Mouse (Mus musculus): ENCODE measurements at regions not wholly inside any gene's neighbourhood (a gene's known extent, or its start where the extent isn't known, plus 50 kb on each side); places are given as distances from the start of the nearest gene placed in this dataset.

- no peaks in the 10 kb centered on the region for H3K36me3 ChIP-seq (ENCODE audit: control insufficient read depth, insufficient read depth, low read length)
- H3K4me2 ChIP-seq (ENCODE audit: low read depth, severe bottlenecking) = no peak overlapping the region
- no peak overlapping the region for H3K27ac ChIP-seq (replicated peaks; ENCODE audit: low read depth, low read length)
- H3K4me1 ChIP-seq (ENCODE audit: control insufficient read depth, insufficient read depth, low read length) = no peaks in the 10 kb centered on the region
- H3K9ac ChIP-seq (ENCODE audit: low read length) = no peak overlapping the region
- H3K9me3 ChIP-seq (ENCODE audit: control insufficient read depth, low read length) = no peaks in the 10 kb centered on the region
- no peaks in the 10 kb centered on the region for H3K27me3 ChIP-seq (ENCODE audit: control insufficient read depth, insufficient read depth, low read length)
- ATAC-seq (ENCODE audit: insufficient number of reproducible peaks, low FRiP score, low TSS enrichment, low read depth) = no peak
- DNase-seq (ENCODE audit: low spot score) = no peak
- H3K4me3 ChIP-seq (ENCODE audit: low read depth, low read length) = no peak overlapping the region
Observed at GRCm38 (mm10) chr12:26128851-26129250, 286.2 kb downstream of the Rnf144a start.

DNA sequence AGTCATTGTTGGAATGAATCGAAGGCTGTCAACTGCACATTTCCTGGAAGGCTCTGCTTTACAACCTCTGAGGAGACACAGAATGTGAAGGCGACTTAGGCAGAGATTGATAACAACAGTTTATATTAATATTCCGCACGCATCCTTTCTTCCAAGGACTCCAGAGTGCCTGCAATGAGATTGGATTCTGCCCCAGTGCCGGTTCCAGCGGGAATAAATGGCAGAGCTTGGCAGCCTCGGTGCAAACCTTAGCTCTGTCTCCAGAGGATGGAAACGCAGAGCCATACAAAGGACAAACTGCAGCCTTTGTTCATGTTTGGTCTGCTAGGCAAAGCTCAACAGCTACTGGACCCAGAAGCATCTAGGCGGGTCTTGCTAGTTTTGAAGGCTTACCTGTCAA is 288.8 kb downstream of the Rnf144a start:
- Histone ChIP-seq H3K36me3 (ENCODE audit: control insufficient read depth, insufficient read depth, low read length) (no peaks in the 10 kb centered on the region), H3K4me3 (ENCODE audit: low read depth, low read length) (no peak overlapping the region), H3K27ac (replicated peaks; ENCODE audit: low read depth, low read length) (no peak overlapping the region), H3K4me1 (ENCODE audit: control insufficient read depth, insufficient read depth, low read length) (no peaks in the 10 kb centered on the region), H3K27me3 (ENCODE audit: control insufficient read depth, insufficient read depth, low read length) (no peaks in the 10 kb centered on the region), H3K4me2 (ENCODE audit: low read depth, severe bottlenecking) (no peak overlapping the region), H3K9ac (ENCODE audit: low read length) (no peak overlapping the region), H3K9me3 (ENCODE audit: control insufficient read depth, low read length) (no peaks in the 10 kb centered on the region)
- DNase-seq (ENCODE audit: low spot score) (no peak), ATAC-seq (ENCODE audit: insufficient number of reproducible peaks, low FRiP score, low TSS enrichment, low read depth) (no peak)
- WGBS = 93% methylated on average over 9 of the region's 9 CpGs

GRCm38 (mm10) chr12:26124211-26124610 is 290.8 kb downstream of the Rnf144a start:
- Histone ChIP-seq H3K9ac (ENCODE audit: low read length) (no peak overlapping the region), H3K27ac (replicated peaks; ENCODE audit: low read depth, low read length) (no peak overlapping the region), H3K4me1 (ENCODE audit: control insufficient read depth, insufficient read depth, low read length) (no peaks in the 10 kb centered on the region), H3K9me3 (ENCODE audit: control insufficient read depth, low read length) (no peaks in the 10 kb centered on the region), H3K36me3 (ENCODE audit: control insufficient read depth, insufficient read depth, low read length) (no peaks in the 10 kb centered on the region), H3K4me2 (ENCODE audit: low read depth, severe bottlenecking) (no peak overlapping the region), H3K27me3 (ENCODE audit: control insufficient read depth, insufficient read depth, low read length) (no peaks in the 10 kb centered on the region), H3K4me3 (ENCODE audit: low read depth, low read length) (no peak overlapping the region)
- ATAC-seq (ENCODE audit: insufficient number of reproducible peaks, low FRiP score, low TSS enrichment, low read depth) (no peak), DNase-seq (ENCODE audit: low spot score) (no peak)
- 87% methylated on average over 2 of the region's 2 CpGs for WGBS

DNA sequence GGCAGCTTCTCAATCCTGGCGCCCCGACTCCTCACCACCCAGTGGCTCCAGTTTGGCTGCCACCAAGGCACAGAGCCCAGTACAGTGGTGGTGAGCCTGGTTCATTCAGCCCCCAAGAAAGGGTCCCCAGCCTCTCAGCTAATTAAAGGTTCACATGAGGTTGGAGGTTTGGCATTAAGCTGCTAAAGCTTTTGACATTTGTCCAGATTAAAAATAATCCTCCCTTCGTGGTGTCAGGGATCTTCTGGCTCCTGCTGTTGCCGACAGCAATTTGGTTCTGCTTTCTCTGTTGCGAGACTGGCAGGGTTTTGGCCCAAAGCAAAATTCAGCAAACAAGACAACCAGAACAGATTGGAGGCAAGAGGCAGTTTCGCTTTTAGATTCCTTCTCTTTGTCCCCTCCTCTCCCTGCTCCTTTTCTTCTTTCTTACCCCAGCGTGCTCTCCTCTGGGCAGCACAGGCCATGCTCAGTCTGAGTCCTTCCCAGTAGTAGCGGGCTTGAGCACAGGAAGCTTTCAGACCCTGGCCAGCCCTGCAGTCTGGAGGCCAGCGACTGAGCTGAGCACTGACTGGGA is 299.6 kb downstream of the Rnf144a start:
- H3K27ac ChIP-seq (replicated peaks; ENCODE audit: low read depth, low read length) = no peak overlapping the region
- ATAC-seq (ENCODE audit: insufficient number of reproducible peaks, low FRiP score, low TSS enrichment, low read depth) = no peak

GRCm38 (mm10) chr12:26112166-26113019 is 302.7 kb downstream of the Rnf144a start:
- H3K9ac ChIP-seq (ENCODE audit: low read length) = no peak overlapping the region
- no peaks in the 10 kb centered on the region for H3K4me1 ChIP-seq (ENCODE audit: control insufficient read depth, insufficient read depth, low read length)
- ATAC-seq (ENCODE audit: insufficient number of reproducible peaks, low FRiP score, low TSS enrichment, low read depth) (no peak), DNase-seq (ENCODE audit: low spot score) (no peak)
- H3K4me3 ChIP-seq (ENCODE audit: low read depth, low read length) = no peak overlapping the region
- no peaks in the 10 kb centered on the region for H3K36me3 ChIP-seq (ENCODE audit: control insufficient read depth, insufficient read depth, low read length)
- no peaks in the 10 kb centered on the region for H3K27me3 ChIP-seq (ENCODE audit: control insufficient read depth, insufficient read depth, low read length)
- 80% methylated on average over 8 of the region's 8 CpGs for WGBS
- H3K27ac ChIP-seq (replicated peaks; ENCODE audit: low read depth, low read length) = no peak overlapping the region
- H3K9me3 ChIP-seq (ENCODE audit: control insufficient read depth, low read length) = no peaks in the 10 kb centered on the region
- H3K4me2 ChIP-seq (ENCODE audit: low read depth, severe bottlenecking) = no peak overlapping the region

More for the DNA sequence above, 299.6 kb downstream of the Rnf144a start:
- Histone ChIP-seq H3K36me3 (ENCODE audit: control insufficient read depth, insufficient read depth, low read length) (no peaks in the 10 kb centered on the region), H3K4me3 (ENCODE audit: low read depth, low read length) (no peak overlapping the region), H3K9me3 (ENCODE audit: control insufficient read depth, low read length) (no peaks in the 10 kb centered on the region), H3K27me3 (ENCODE audit: control insufficient read depth, insufficient read depth, low read length) (no peaks in the 10 kb centered on the region), H3K9ac (ENCODE audit: low read length) (no peak overlapping the region), H3K4me2 (ENCODE audit: low read depth, severe bottlenecking) (no peak overlapping the region), H3K4me1 (ENCODE audit: control insufficient read depth, insufficient read depth, low read length) (no peaks in the 10 kb centered on the region)
- DNase-seq (ENCODE audit: low spot score) = no peak
- 78% methylated on average over 9 of the region's 9 CpGs for WGBS

GRCm38 (mm10) chr12:26109866-26110265 is 305.2 kb downstream of the Rnf144a start:
- Histone ChIP-seq H3K4me2 (ENCODE audit: low read depth, severe bottlenecking) (no peak overlapping the region), H3K36me3 (ENCODE audit: control insufficient read depth, insufficient read depth, low read length) (no peaks in the 10 kb centered on the region), H3K27ac (replicated peaks; ENCODE audit: low read depth, low read length) (no peak overlapping the region), H3K4me3 (ENCODE audit: low read depth, low read length) (no peak overlapping the region), H3K4me1 (ENCODE audit: control insufficient read depth, insufficient read depth, low read length) (no peaks in the 10 kb centered on the region), H3K9me3 (ENCODE audit: control insufficient read depth, low read length) (no peaks in the 10 kb centered on the region), H3K27me3 (ENCODE audit: control insufficient read depth, insufficient read depth, low read length) (no peaks in the 10 kb centered on the region), H3K9ac (ENCODE audit: low read length) (no peak overlapping the region)
- WGBS = 84% methylated on average over 6 of the region's 6 CpGs
- DNase-seq (ENCODE audit: low spot score) (no peak), ATAC-seq (ENCODE audit: insufficient number of reproducible peaks, low FRiP score, low TSS enrichment, low read depth) (no peak)

DNA sequence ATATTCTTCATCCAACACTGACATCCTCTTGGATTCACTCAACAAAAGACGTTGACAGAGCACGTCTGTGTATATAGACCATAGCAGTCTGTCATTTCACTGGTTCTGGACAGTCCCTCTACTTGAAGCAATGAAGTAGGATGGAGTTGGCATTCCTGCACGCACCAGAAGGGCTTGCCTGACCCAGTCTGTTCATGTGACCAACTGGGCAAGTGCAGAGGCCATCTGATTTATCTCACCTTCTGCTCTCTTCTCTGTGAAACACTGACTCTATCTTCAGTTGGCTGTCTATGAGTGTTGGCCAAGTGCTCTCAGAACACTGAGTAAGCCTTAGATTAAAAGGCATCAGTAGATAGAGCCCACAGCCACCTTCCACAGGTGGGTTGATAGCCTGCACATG is 310.7 kb downstream of the Rnf144a start:
- H3K36me3 ChIP-seq (ENCODE audit: control insufficient read depth, insufficient read depth, low read length) = no peaks in the 10 kb centered on the region
- no peak overlapping the region for H3K9ac ChIP-seq (ENCODE audit: low read length)
- H3K4me1 ChIP-seq (ENCODE audit: control insufficient read depth, insufficient read depth, low read length) = no peaks in the 10 kb centered on the region
- no peak overlapping the region for H3K27ac ChIP-seq (replicated peaks; ENCODE audit: low read depth, low read length)
- no peak for DNase-seq (ENCODE audit: low spot score)
- WGBS = 88% methylated on average over 3 of the region's 3 CpGs
- ATAC-seq (ENCODE audit: insufficient number of reproducible peaks, low FRiP score, low TSS enrichment, low read depth) = no peak
- no peak overlapping the region for H3K4me2 ChIP-seq (ENCODE audit: low read depth, severe bottlenecking)
- H3K4me3 ChIP-seq (ENCODE audit: low read depth, low read length) = no peak overlapping the region
- no peaks in the 10 kb centered on the region for H3K9me3 ChIP-seq (ENCODE audit: control insufficient read depth, low read length)
- H3K27me3 ChIP-seq (ENCODE audit: control insufficient read depth, insufficient read depth, low read length) = no peaks in the 10 kb centered on the region

DNA sequence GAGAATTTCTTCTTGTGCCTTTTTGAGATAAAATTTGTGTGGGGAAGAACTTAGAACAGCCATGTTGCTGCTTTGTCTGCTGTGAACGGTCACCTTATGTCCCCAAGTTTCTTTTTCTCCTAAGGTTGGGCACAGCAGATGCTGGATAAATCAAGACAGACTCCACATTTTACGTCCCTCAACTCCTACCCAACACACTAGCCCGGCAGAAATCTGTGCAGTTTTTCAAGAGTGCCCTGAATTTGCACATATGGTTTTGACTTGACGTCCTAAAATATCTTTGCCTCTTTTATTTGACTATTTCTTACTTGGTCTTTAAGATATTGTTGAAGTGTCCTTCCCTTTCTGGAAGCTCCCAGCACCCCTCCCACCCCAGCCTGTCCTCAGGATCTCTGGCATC is 312.7 kb downstream of the Rnf144a start:
- no peak overlapping the region for H3K4me2 ChIP-seq (ENCODE audit: low read depth, severe bottlenecking)
- H3K4me1 ChIP-seq (ENCODE audit: control insufficient read depth, insufficient read depth, low read length) = no peaks in the 10 kb centered on the region
- no peak overlapping the region for H3K27ac ChIP-seq (replicated peaks; ENCODE audit: low read depth, low read length)
- no peaks in the 10 kb centered on the region for H3K36me3 ChIP-seq (ENCODE audit: control insufficient read depth, insufficient read depth, low read length)
- H3K9me3 ChIP-seq (ENCODE audit: control insufficient read depth, low read length) = no peaks in the 10 kb centered on the region
- WGBS = 85% methylated on average over 4 of the region's 4 CpGs
- no peaks in the 10 kb centered on the region for H3K27me3 ChIP-seq (ENCODE audit: control insufficient read depth, insufficient read depth, low read length)
- no peak overlapping the region for H3K9ac ChIP-seq (ENCODE audit: low read length)
- ATAC-seq (ENCODE audit: insufficient number of reproducible peaks, low FRiP score, low TSS enrichment, low read depth) (no peak), DNase-seq (ENCODE audit: low spot score) (no peak)
- no peak overlapping the region for H3K4me3 ChIP-seq (ENCODE audit: low read depth, low read length)

All from limb, embryonic 11.5 days (tissue).